Mouse (Mus musculus): Measurements from ENCODE around the gene Emc3.

DNA sequence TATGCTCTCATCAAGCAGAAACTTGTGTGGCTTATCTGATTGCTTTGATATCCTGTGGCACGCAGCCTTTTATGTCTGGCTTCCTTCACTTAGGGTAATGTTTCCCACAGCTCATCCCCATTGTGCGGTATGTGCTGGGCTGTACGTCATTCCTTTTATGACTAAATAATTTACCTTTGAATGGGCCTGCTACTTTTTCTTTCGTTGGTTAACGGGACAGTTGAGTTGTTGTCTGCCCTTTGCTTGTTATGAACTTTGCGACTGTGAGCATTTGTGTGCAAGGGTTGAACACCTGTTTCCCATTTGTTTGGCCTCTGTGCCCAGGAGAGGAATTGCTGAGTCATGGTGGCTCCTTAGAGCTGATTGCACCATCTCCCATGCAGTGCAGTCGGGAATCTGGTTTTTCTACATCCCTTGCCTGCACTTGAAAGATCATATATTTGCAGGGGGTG lies 44.3 kb downstream of the Emc3 start:
- TF ChIP-seq CTCF (IDR thresholded peaks at IDR 0.05; ENCODE audit: insufficient read depth, low read depth, low read length) (no peak), POLR2A (IDR thresholded peaks at IDR 0.05; ENCODE audit: insufficient read depth, low read depth, low read length) (no peak)

Data from olfactory bulb, adult 2 months (tissue).